ENCODE assay signal across 11 mouse cellular contexts in the genomic region with DNA sequence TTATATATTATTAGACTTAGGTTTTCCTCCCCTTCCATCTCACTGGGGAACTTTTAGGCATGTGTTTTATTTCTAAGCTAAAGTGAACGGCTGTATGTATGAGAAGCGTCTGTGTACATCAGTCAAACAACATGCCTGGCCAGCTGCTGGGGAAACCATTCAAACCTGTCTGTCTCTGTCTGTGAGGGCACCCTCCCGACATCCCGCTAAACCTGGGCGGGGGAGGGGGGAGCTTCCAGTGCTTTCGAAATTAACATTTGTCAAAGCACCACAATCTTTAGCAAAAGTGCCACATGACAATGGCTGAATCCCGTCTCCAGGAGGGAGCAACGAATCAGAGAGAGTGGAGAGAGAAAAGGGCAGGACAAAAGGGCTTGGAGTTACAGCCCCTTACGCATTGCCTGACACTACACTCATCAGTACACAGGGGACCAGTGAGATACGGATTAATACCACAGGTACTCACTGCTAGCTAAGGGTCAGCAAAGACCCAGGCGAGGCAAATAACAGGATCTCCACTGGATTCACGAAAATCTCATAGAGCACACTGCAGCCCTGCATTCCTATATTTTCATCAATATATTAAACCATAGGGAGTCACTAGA.
DNase-seq lines count a peak whose midpoint lies in the region; ATAC-seq lines count a peak whose summit lies in the region.
"Had no signal": no experiment of that assay in that cellular context is flagged by ENCODE, and none has a peak within 500 bp of the region (broad histone marks: within the 10 kb centered on the region; RNA-seq: fewer than 3 reads in every experiment).

No protein-coding gene starts in this region.

- ATAC-seq in heart, embryonic 13.5 days (ENCODE audit: extremely low read depth, insufficient number of reproducible peaks, low FRiP score, low TSS enrichment), result no peak
- ATAC-seq in forebrain, embryonic 14.5 days, result peak; percentile 66; the same call in 1 of the 2 replicates
- no peak for ATAC-seq in neural tube, embryonic 15.5 days (ENCODE audit: low FRiP score)

- H3K4me1 ChIP-seq in heart, embryonic 13.5 days, result peaks cover 21% of the 10 kb centered on the region
- peaks cover 13% of the 10 kb centered on the region for H3K4me1 ChIP-seq in forebrain, embryonic 14.5 days (ENCODE audit: control insufficient read depth, insufficient read depth, low read length)
- H3K4me1 ChIP-seq in midbrain, embryonic 10.5 days, result peaks cover 36% of the 10 kb centered on the region
- peaks cover 23% of the 10 kb centered on the region for H3K4me1 ChIP-seq in neural tube, embryonic 15.5 days

- no peak overlapping the region for H3K27ac ChIP-seq in heart, embryonic 13.5 days (replicated peaks)
- no peak overlapping the region for H3K27ac ChIP-seq in forebrain, embryonic 14.5 days (ENCODE audit: low read depth, low read length)
- peak overlapping the region; percentile 59 for H3K27ac ChIP-seq in midbrain, embryonic 10.5 days (replicated peaks)
- H3K27ac ChIP-seq in neural tube, embryonic 15.5 days (replicated peaks), result no peak overlapping the region

- H3K4me2 ChIP-seq in heart, embryonic 13.5 days, result peak overlapping the region; percentile 43
- peak overlapping the region; percentile 27 for H3K4me2 ChIP-seq in forebrain, embryonic 14.5 days (ENCODE audit: low read length)
- H3K4me2 ChIP-seq in neural tube, embryonic 15.5 days, result peak overlapping the region; percentile 48

- 43% methylated on average over 12 of the region's 12 CpGs for WGBS in heart, embryonic 13.5 days
- WGBS in forebrain, embryonic 14.5 days, result 9% methylated on average over 12 of the region's 12 CpGs
- 16% methylated on average over 12 of the region's 12 CpGs for WGBS in midbrain, embryonic 10.5 days
- 11% methylated on average over 12 of the region's 12 CpGs for WGBS in neural tube, embryonic 15.5 days

- H3K36me3 ChIP-seq in heart, embryonic 13.5 days, result peaks cover 49% of the 10 kb centered on the region
- H3K36me3 ChIP-seq in forebrain, embryonic 14.5 days (ENCODE audit: control insufficient read depth, insufficient read depth, low read length), result peaks cover 32% of the 10 kb centered on the region
- peaks cover 68% of the 10 kb centered on the region for H3K36me3 ChIP-seq in midbrain, embryonic 10.5 days
- peaks cover 23% of the 10 kb centered on the region for H3K36me3 ChIP-seq in neural tube, embryonic 15.5 days

- H3K27me3 ChIP-seq in heart, embryonic 13.5 days (replicated peaks), result no peaks in the 10 kb centered on the region
- H3K27me3 ChIP-seq in forebrain, embryonic 14.5 days (replicated peaks; ENCODE audit: control insufficient read depth, insufficient read depth, low read length), result no peaks in the 10 kb centered on the region
- no peaks in the 10 kb centered on the region for H3K27me3 ChIP-seq in midbrain, embryonic 10.5 days (ENCODE audit: low read depth, poor library complexity, severe bottlenecking)
- no peaks in the 10 kb centered on the region for H3K27me3 ChIP-seq in neural tube, embryonic 15.5 days (replicated peaks)

- DNase-seq in heart, adult 8-10 months (ENCODE audit: low spot score), result no peak
- DNase-seq in forebrain, embryonic 14.5 days (ENCODE audit: low spot score), result no peak
- peak; percentile 28 for DNase-seq in midbrain, embryonic 10.5 days (ENCODE audit: low spot score)
- DNase-seq in spleen, postnatal 14 days (ENCODE audit: low spot score in 2 of 2), result no peak
- DNase-seq in kidney, adult 11 months, result no peak
- no peak for DNase-seq in testis, postnatal 14 days (ENCODE audit: low spot score)
- DNase-seq: B cell, adult 2 months; lung, postnatal 36 days; thymus, adult 18-20 months had no signal

- peak overlapping the region; percentile 9; the same call in 1 of the 2 replicates for H3K4me3 ChIP-seq in heart, embryonic 13.5 days
- H3K4me3 ChIP-seq in forebrain, embryonic 14.5 days (ENCODE audit: low read depth, low read length), result 0 out of 2 replicates have a peak overlapping the region, but pooled peaks have one; percentile 13
- peak overlapping the region; percentile 34 for H3K4me3 ChIP-seq in midbrain, embryonic 10.5 days
- H3K4me3 ChIP-seq in neural tube, embryonic 15.5 days (replicated peaks), result no peak overlapping the region; the same call in 1 of the 2 replicates

- H3K9me3 ChIP-seq in heart, embryonic 13.5 days, result no peaks in the 10 kb centered on the region
- H3K9me3 ChIP-seq in forebrain, embryonic 14.5 days (replicated peaks; ENCODE audit: control insufficient read depth, low read length), result no peaks in the 10 kb centered on the region
- no peaks in the 10 kb centered on the region for H3K9me3 ChIP-seq in midbrain, embryonic 10.5 days (replicated peaks)
- no peaks in the 10 kb centered on the region for H3K9me3 ChIP-seq in neural tube, embryonic 15.5 days (replicated peaks)

- peak overlapping the region; percentile 37; the same call in 1 of the 2 replicates for H3K9ac ChIP-seq in heart, embryonic 13.5 days
- peak overlapping the region; percentile 48; the same call in 1 of the 2 replicates for H3K9ac ChIP-seq in forebrain, embryonic 14.5 days (ENCODE audit: low read length)
- H3K9ac ChIP-seq in neural tube, embryonic 15.5 days (replicated peaks), result 0 out of 2 replicates have a peak overlapping the region, but pooled peaks have one; percentile 2
